Mouse (Mus musculus) thymus, adult 2 months (tissue): ENCODE measurements at regions not wholly inside any gene's neighbourhood (a gene's known extent, or its start where the extent isn't known, plus 50 kb on each side); places are given as distances from the start of the nearest gene placed in this dataset.
"Not testable (repeated sequence)": the region's sequence is repeated elsewhere in the genome, so short reads cannot be mapped to it uniquely, and the experiment has no call there.

Experiments used
- DNase-seq: peaks from one replicate; pipeline ENCODE4 v3.0.0; 2021
- H3K27ac ChIP-seq: fragments of 200-500 bp; 2 replicates; pipeline ENCODE4 v1.5.1; 2012; ENCODE audit warnings: low read length, control low read depth; ENCODE audit not compliant: control insufficient read depth, insufficient read depth
- H3K27me3 ChIP-seq: fragments of 200-500 bp; 2 replicates; pipeline ENCODE4 v1.6.1; 2012; ENCODE audit warnings: mild to moderate bottlenecking, low read length, moderate library complexity, mixed read lengths; ENCODE audit not compliant: control insufficient read depth, insufficient read depth
- H3K36me3 ChIP-seq: fragments of 200-500 bp; 2 replicates; pipeline ENCODE4 v1.6.1; 2012; ENCODE audit warnings: mild to moderate bottlenecking, low read length, moderate library complexity; ENCODE audit not compliant: control insufficient read depth, insufficient read depth
- H3K4me1 ChIP-seq: fragments of 200-500 bp; replicated peaks from 2 replicates; pipeline ENCODE4 v1.6.1; 2012; ENCODE audit warnings: low read length; ENCODE audit not compliant: control insufficient read depth, insufficient read depth
- H3K4me3 ChIP-seq: fragments of 200-500 bp; 2 replicates; pipeline ENCODE4 v1.5.1; 2012; ENCODE audit warnings: mild to moderate bottlenecking, low read length, control low read depth, moderate library complexity; ENCODE audit not compliant: control insufficient read depth, insufficient read depth
- CTCF ChIP-seq: fragments of 200-500 bp; IDR thresholded peaks from 2 replicates; pipeline ENCODE4 v1.5.1; 2012; ENCODE audit warnings: mild to moderate bottlenecking, control low read depth, low read length, moderate library complexity, borderline replicate concordance; ENCODE audit not compliant: control insufficient read depth, poor library complexity, insufficient read depth; ENCODE audit errors: extremely low read depth
- POLR2A ChIP-seq: fragments of 200-500 bp; IDR thresholded peaks from 2 replicates; pipeline ENCODE4 v1.6.1; 2012; ENCODE audit warnings: mild to moderate bottlenecking, low read length, control low read depth, moderate library complexity; ENCODE audit not compliant: control insufficient read depth, poor library complexity, insufficient read depth; ENCODE audit errors: extremely low read depth
- WGBS: fragments of 180-500 bp; shearing (Covaris S2); methylation state at CpG from one replicate; pipeline ENCODE4 v1.1.7; 2018; 5-methylcytosine and 5-hydroxymethylcytosine counted together

- Histone ChIP-seq H3K36me3 (no peaks in the 10 kb centered on the region), H3K27me3 (no peaks in the 10 kb centered on the region), H3K4me3 (no peak overlapping the region), H3K4me1 (no peaks in the 10 kb centered on the region; the same call in 1 of the 2 replicates), H3K27ac (no peak overlapping the region)
- DNase-seq: no peak
- 93% methylated on average over 7 of the region's 7 CpGs for WGBS
- TF ChIP-seq POLR2A: no peak
- TF ChIP-seq CTCF: no peak
Measured at GRCm38 (mm10) chr13:107798144-107798543, 246.1 kb upstream of the Smim15 start.

DNA sequence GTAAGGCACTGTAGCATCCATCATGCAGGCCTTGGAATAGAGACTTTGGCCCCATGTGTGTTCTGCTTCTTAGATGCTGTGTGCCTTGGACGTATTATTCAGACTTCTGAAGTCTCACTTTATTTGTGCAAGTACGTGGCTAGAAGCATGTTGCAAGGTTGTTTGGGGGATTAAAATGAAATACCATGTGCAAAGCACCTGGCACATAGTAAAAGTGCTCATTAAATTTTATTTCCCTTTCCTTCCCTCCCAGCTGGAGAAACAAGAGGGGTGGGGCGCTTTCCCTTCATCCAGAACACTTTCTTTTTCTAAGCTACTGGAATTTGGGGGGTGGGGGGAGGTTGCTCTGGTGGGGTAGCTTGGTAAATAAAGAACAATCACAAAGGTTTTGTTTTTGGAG, 248.7 kb upstream of the Smim15 start:
- H3K4me1 ChIP-seq: no peaks in the 10 kb centered on the region; the same call in 1 of the 2 replicates
- H3K4me3 ChIP-seq: no peak overlapping the region
- H3K27me3 ChIP-seq: no peaks in the 10 kb centered on the region
- TF ChIP-seq POLR2A (no peak), CTCF (no peak)
- WGBS: 98% methylated on average over 3 of the region's 3 CpGs
- no peak for DNase-seq
- H3K27ac ChIP-seq: no peak overlapping the region
- H3K36me3 ChIP-seq: no peaks in the 10 kb centered on the region

DNA sequence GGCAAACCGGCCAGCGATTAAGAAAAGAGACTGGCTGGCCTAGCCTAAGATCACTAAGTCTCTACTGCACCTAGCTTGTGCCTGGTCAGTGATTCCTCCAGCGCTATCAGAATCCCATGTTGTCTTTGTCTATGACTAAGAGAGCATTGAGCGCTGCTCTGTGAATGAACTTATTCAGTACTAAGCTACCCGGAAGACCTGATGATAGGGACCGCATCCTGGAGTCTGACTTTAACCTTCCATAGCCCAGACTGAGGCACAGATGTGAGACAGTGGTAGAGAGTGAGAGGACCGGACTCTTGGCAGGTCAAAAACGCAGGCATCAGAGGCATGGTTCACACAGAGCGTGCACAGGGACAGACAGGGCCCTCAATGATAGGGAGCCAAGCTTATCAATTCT, 252.5 kb upstream of the Smim15 start:
- Histone ChIP-seq H3K27ac (no peak overlapping the region), H3K36me3 (no peaks in the 10 kb centered on the region), H3K27me3 (no peaks in the 10 kb centered on the region), H3K4me3 (no peak overlapping the region), H3K4me1 (no peaks in the 10 kb centered on the region; the same call in 1 of the 2 replicates)
- DNase-seq: no peak
- no peak for TF ChIP-seq CTCF
- TF ChIP-seq POLR2A: no peak
- WGBS: 98% methylated on average over 9 of the region's 9 CpGs

DNA sequence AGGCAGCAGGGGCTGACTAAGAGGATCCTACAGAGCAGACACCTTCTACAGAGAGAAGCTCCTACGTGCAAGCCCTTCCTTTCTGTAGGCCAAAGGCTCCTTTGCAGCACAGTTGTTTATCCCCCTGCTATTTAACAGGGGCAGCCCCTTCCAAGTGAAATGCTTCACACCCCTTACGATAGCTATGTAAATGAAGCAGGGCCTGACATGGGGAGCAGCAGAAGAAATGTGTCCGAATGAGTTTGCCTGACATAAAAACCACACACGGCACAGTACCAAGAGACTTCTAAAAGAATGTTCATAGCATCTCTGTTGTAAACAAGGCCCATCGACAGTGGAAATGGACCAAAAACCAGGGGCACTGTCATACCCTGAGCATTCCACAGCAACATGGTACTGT, 259.3 kb upstream of the Smim15 start:
- Histone ChIP-seq H3K4me3 (no peak overlapping the region), H3K4me1 (no peaks in the 10 kb centered on the region), H3K36me3 (no peaks in the 10 kb centered on the region), H3K27ac (no peak overlapping the region), H3K27me3 (no peaks in the 10 kb centered on the region)
- 92% methylated on average over 5 of the region's 5 CpGs for WGBS
- no peak for DNase-seq
- TF ChIP-seq POLR2A: no peak

- DNase-seq: no peak
- no peak overlapping the region for H3K27ac ChIP-seq
- TF ChIP-seq POLR2A (no peak), CTCF (no peak)
- H3K36me3 ChIP-seq: no peaks in the 10 kb centered on the region
- 93% methylated on average over 8 of the region's 8 CpGs for WGBS
- no peak overlapping the region for H3K4me3 ChIP-seq
- 0 out of 2 replicates have a peak, but pooled peaks cover 2% of the 10 kb centered on the region for H3K4me1 ChIP-seq
- H3K27me3 ChIP-seq: no peaks in the 10 kb centered on the region
Measured at GRCm38 (mm10) chr13:107781741-107782140, 262.5 kb upstream of the Smim15 start.

- Histone ChIP-seq H3K27me3 (no peaks in the 10 kb centered on the region), H3K36me3 (no peaks in the 10 kb centered on the region), H3K4me1 (0 out of 2 replicates have a peak, but pooled peaks cover 2% of the 10 kb centered on the region), H3K27ac (no peak overlapping the region), H3K4me3 (no peak overlapping the region)
- WGBS: 96% methylated on average over 2 of the region's 2 CpGs
- TF ChIP-seq POLR2A (no peak), CTCF (no peak)
- DNase-seq: no peak
Measured at GRCm38 (mm10) chr13:107781221-107781620, 263.0 kb upstream of the Smim15 start.

DNA sequence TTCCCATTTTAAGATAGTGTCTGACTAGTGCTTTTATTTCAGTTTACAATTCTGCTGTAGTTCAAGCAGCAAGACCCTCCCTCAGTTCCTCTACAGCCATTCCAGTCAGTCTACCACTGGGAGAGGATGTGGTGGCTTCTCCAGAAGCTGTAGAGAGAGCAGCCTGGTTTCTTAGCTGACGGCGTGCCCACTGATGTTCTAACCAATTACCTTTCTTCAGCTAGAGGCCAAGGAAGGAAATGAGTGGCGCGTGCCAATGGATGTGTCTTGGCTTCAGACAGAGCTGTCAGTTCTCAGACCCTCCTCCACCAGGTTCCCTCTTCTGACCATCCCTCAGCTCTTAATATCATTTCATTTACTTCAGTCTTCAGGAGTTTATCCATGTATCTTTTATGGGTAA, 264.7 kb upstream of the Smim15 start:
- Histone ChIP-seq H3K27ac (no peak overlapping the region), H3K36me3 (no peaks in the 10 kb centered on the region), H3K4me1 (0 out of 2 replicates have a peak, but pooled peaks cover 2% of the 10 kb centered on the region), H3K27me3 (no peaks in the 10 kb centered on the region), H3K4me3 (no peak overlapping the region)
- no peak for TF ChIP-seq CTCF
- TF ChIP-seq POLR2A: no peak
- 16% methylated on average over 4 of the region's 4 CpGs for WGBS
- DNase-seq: peak; percentile 7

GRCm38 (mm10) chr13:107774499-107774898, 269.7 kb upstream of the Smim15 start:
- 98% methylated on average over 19 of the region's 19 CpGs for WGBS
- H3K4me3 ChIP-seq, H3K36me3 ChIP-seq, H3K27me3 ChIP-seq, H3K27ac ChIP-seq, H3K4me1 ChIP-seq, DNase-seq: not testable (repeated sequence)
